Mouse (Mus musculus): ENCODE data around the gene Srrm4. TPM values are rescaled to one million over a fixed set of nuclear protein-coding genes. Genes with fewer than 3 reads are reported as not detected.
A peak's percentile ranks its signal among the peaks of the same experiment; 100 is the strongest.
"Not testable (repeated sequence)": the region's sequence is repeated elsewhere in the genome, so short reads cannot be mapped to it uniquely, and the experiment has no call there.

Srrm4 gene
- polyA plus RNA-seq, 1 experiment from 2014 or later = 19.2 TPM

DNA sequence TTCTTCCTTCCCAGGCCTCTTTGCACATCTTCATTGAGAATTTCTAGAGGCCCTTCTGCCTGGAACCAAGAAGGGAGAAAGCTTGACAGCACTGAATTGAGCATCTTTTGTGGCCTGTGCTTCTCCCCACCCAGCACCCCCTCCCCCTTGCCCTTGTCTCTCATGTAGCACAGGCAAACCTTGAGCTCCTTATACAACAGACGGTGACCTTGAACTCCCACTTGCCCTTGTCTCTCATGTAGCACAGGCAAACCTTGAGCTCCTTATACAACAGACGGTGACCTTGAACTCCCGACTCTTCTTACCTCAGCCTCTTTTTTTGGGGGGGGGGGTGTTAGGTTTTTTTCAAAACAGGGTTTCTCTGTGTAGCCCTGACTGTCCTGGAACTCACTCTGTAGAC, 165.9 kb downstream of the Srrm4 start:
- not testable (repeated sequence) for H3K9me3 ChIP-seq (ENCODE audit: control insufficient read depth, low read length); ATAC-seq (ENCODE audit: low FRiP score); H3K4me2 ChIP-seq (replicated peaks)

GRCm38 (mm10) chr5:116425273-116425672, 166.3 kb downstream of the Srrm4 start:
- H3K9me3 ChIP-seq (ENCODE audit: control insufficient read depth, low read length) = no peaks in the 10 kb centered on the region
- WGBS = 71% methylated on average over 7 of the region's 7 CpGs
- H3K36me3 ChIP-seq (replicated peaks; ENCODE audit: control insufficient read depth, insufficient read depth) = no peaks in the 10 kb centered on the region
- no peak overlapping the region for H3K4me2 ChIP-seq (replicated peaks)
- no peak overlapping the region for H3K4me3 ChIP-seq (replicated peaks; ENCODE audit: low read length)
- no peak for ATAC-seq (ENCODE audit: low FRiP score)
- H3K4me1 ChIP-seq (replicated peaks; ENCODE audit: control insufficient read depth, insufficient read depth, low read length) = peaks cover 6% of the 10 kb centered on the region; the same call in 1 of the 2 replicates
- no peak for DNase-seq (ENCODE audit: low spot score)
- no peak overlapping the region for H3K27ac ChIP-seq
- no peaks in the 10 kb centered on the region for H3K27me3 ChIP-seq (ENCODE audit: control insufficient read depth, insufficient read depth, low read length)
- H3K9ac ChIP-seq = no peak overlapping the region

More for the DNA sequence above, 165.9 kb downstream of the Srrm4 start:
- not testable (repeated sequence) for H3K27ac ChIP-seq; H3K9ac ChIP-seq; H3K4me1 ChIP-seq (replicated peaks; ENCODE audit: control insufficient read depth, insufficient read depth, low read length); H3K36me3 ChIP-seq (replicated peaks; ENCODE audit: control insufficient read depth, insufficient read depth); H3K27me3 ChIP-seq (ENCODE audit: control insufficient read depth, insufficient read depth, low read length); H3K4me3 ChIP-seq (replicated peaks; ENCODE audit: low read length); DNase-seq (ENCODE audit: low spot score)
- WGBS = 78% methylated on average over 3 of the region's 3 CpGs

- ATAC-seq (ENCODE audit: low FRiP score) (no peak), DNase-seq (ENCODE audit: low spot score) (no peak)
- H3K27ac ChIP-seq = no peak overlapping the region
- no peaks in the 10 kb centered on the region for H3K27me3 ChIP-seq (ENCODE audit: control insufficient read depth, insufficient read depth, low read length)
- H3K36me3 ChIP-seq (replicated peaks; ENCODE audit: control insufficient read depth, insufficient read depth) = no peaks in the 10 kb centered on the region
- H3K9ac ChIP-seq = no peak overlapping the region
- peaks cover 12% of the 10 kb centered on the region for H3K4me1 ChIP-seq (replicated peaks; ENCODE audit: control insufficient read depth, insufficient read depth, low read length)
- no peak overlapping the region for H3K4me3 ChIP-seq (replicated peaks; ENCODE audit: low read length)
- H3K4me2 ChIP-seq (replicated peaks) = no peak overlapping the region
- 83% methylated on average over 8 of the region's 8 CpGs for WGBS
- no peaks in the 10 kb centered on the region for H3K9me3 ChIP-seq (ENCODE audit: control insufficient read depth, low read length)
These were observed 167.9 kb downstream of the Srrm4 start for GRCm38 (mm10) chr5:116423746-116424145.

DNA sequence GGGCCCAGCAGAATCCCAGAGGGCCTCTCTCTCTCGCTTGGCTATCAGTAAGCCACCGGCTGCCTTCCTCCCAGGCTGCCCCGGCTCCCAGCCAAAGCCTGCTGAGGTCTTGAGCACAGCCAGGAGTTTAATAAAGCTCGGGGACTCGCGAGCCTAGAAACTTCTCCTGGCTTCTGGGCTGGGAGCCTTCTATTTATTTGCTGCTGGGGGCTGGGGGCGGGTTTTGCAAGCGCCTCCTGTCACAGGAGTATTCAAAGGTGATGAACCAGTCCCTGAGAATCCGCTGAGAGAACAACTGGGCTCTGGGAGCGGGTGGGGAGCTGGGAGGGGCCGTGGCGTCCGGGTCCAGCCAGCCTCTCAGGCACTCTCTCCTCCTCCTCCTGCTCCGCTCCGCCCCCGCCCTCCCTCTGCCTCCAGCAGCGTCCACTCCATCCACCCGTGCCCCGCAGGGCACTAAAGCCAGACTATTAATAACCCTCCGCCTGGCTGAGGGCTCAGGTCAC, 168.9 kb downstream of the Srrm4 start, which contains the start of gene Hspb8:
Hspb8 (minus strand) TSS at position 166 of the 503 bp plus-strand sequence.
- peaks cover 12% of the 10 kb centered on the region for H3K4me1 ChIP-seq (replicated peaks; ENCODE audit: control insufficient read depth, insufficient read depth, low read length)
- H3K27ac ChIP-seq = no peak within 1 kb of the TSS
- 0% methylated on average over 17 of the region's 20 CpGs for WGBS
- peak; percentile 54 for DNase-seq (ENCODE audit: low spot score)
- peak within 1 kb of the TSS; percentile 13; the same call in 1 of the 2 replicates for H3K9ac ChIP-seq
- peak within 1 kb of the TSS; percentile 2; the same call in 1 of the 2 replicates for H3K4me3 ChIP-seq (replicated peaks; ENCODE audit: low read length)
- H3K27me3 ChIP-seq (ENCODE audit: control insufficient read depth, insufficient read depth, low read length) = no peaks in the 10 kb centered on the region
- H3K9me3 ChIP-seq (ENCODE audit: control insufficient read depth, low read length) = no peaks in the 10 kb centered on the region
- H3K36me3 ChIP-seq (replicated peaks; ENCODE audit: control insufficient read depth, insufficient read depth) = no peaks in the 10 kb centered on the region
- H3K4me2 ChIP-seq (replicated peaks) = peak within 1 kb of the TSS; percentile 49
- peak; percentile 57; the same call in 1 of the 2 replicates for ATAC-seq (ENCODE audit: low FRiP score)

DNA sequence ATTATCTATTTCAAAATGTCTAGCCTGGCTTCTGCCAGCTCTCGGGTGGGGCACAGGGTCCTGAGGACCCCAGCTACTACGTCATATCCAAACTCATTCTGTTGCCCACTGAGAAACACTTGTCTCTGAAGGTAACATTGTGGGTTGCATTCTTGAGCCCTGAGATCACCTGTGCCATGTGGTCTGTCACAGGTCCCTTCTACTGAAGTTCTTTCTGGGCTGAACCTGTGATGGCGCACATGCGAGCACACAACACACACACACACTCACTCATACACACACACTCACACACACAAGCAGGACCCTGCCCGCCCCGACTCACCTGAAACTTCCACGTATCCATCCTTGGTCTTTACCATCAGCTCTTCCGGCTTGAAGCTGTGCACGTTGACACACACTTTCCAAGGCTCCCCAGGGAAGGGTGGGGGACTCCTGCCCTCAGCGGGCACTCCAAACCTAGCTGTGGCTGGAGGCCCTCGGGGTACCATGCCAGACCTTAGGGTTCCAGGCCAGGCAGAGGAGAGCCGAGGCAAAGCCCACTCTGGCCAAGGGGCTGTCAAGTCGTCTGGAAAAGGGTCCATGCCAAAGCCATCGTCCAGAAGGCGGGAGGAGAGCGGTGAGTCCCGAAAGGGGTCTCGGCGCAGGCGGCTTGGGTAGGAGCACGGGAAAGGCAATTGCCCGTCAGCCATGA, 169.7 kb downstream of the Srrm4 start:
- peak overlapping the region; percentile 49 for H3K4me2 ChIP-seq (replicated peaks)
- 52% methylated on average over 22 of the region's 22 CpGs for WGBS
- no peaks in the 10 kb centered on the region for H3K27me3 ChIP-seq (ENCODE audit: control insufficient read depth, insufficient read depth, low read length)
- peak overlapping the region; percentile 13; the same call in 1 of the 2 replicates for H3K9ac ChIP-seq
- ATAC-seq (ENCODE audit: low FRiP score) = no peak
- H3K4me1 ChIP-seq (replicated peaks; ENCODE audit: control insufficient read depth, insufficient read depth, low read length) = peaks cover 12% of the 10 kb centered on the region
- no peak for DNase-seq (ENCODE audit: low spot score)
- H3K9me3 ChIP-seq (ENCODE audit: control insufficient read depth, low read length) = no peaks in the 10 kb centered on the region
- no peak overlapping the region for H3K27ac ChIP-seq
- no peaks in the 10 kb centered on the region for H3K36me3 ChIP-seq (replicated peaks; ENCODE audit: control insufficient read depth, insufficient read depth)
- peak overlapping the region; percentile 2; the same call in 1 of the 2 replicates for H3K4me3 ChIP-seq (replicated peaks; ENCODE audit: low read length)

- 0 out of 2 replicates have a peak, but pooled peaks have one; percentile 51 for ATAC-seq (ENCODE audit: low FRiP score)
- H3K4me2 ChIP-seq (replicated peaks) = no peak overlapping the region
- no peaks in the 10 kb centered on the region for H3K36me3 ChIP-seq (replicated peaks; ENCODE audit: control insufficient read depth, insufficient read depth)
- no peaks in the 10 kb centered on the region for H3K9me3 ChIP-seq (ENCODE audit: control insufficient read depth, low read length)
- H3K27ac ChIP-seq = peak overlapping the region; percentile 16; the same call in 1 of the 2 replicates
- H3K27me3 ChIP-seq (ENCODE audit: control insufficient read depth, insufficient read depth, low read length) = no peaks in the 10 kb centered on the region
- no peak for DNase-seq (ENCODE audit: low spot score)
- H3K4me3 ChIP-seq (replicated peaks; ENCODE audit: low read length) = no peak overlapping the region
- 6% methylated on average over 6 of the region's 6 CpGs for WGBS
- no peak overlapping the region; the same call in 1 of the 2 replicates for H3K9ac ChIP-seq
- H3K4me1 ChIP-seq (replicated peaks; ENCODE audit: control insufficient read depth, insufficient read depth, low read length) = peaks cover 17% of the 10 kb centered on the region
These were observed 170.8 kb downstream of the Srrm4 start for GRCm38 (mm10) chr5:116420759-116421225.

- no peak for DNase-seq (ENCODE audit: low spot score)
- no peak overlapping the region for H3K4me3 ChIP-seq (replicated peaks; ENCODE audit: low read length)
- no peak overlapping the region for H3K9ac ChIP-seq
- H3K36me3 ChIP-seq (replicated peaks; ENCODE audit: control insufficient read depth, insufficient read depth) = no peaks in the 10 kb centered on the region
- H3K27ac ChIP-seq = peak overlapping the region; percentile 16; the same call in 1 of the 2 replicates
- 97% methylated on average over 1 of the region's 1 CpGs for WGBS
- ATAC-seq (ENCODE audit: low FRiP score) = no peak
- no peaks in the 10 kb centered on the region for H3K9me3 ChIP-seq (ENCODE audit: control insufficient read depth, low read length)
- H3K27me3 ChIP-seq (ENCODE audit: control insufficient read depth, insufficient read depth, low read length) = no peaks in the 10 kb centered on the region
- H3K4me1 ChIP-seq (replicated peaks; ENCODE audit: control insufficient read depth, insufficient read depth, low read length) = peaks cover 18% of the 10 kb centered on the region
- H3K4me2 ChIP-seq (replicated peaks) = no peak overlapping the region
These were observed 171.4 kb downstream of the Srrm4 start for GRCm38 (mm10) chr5:116420213-116420612.

DNA sequence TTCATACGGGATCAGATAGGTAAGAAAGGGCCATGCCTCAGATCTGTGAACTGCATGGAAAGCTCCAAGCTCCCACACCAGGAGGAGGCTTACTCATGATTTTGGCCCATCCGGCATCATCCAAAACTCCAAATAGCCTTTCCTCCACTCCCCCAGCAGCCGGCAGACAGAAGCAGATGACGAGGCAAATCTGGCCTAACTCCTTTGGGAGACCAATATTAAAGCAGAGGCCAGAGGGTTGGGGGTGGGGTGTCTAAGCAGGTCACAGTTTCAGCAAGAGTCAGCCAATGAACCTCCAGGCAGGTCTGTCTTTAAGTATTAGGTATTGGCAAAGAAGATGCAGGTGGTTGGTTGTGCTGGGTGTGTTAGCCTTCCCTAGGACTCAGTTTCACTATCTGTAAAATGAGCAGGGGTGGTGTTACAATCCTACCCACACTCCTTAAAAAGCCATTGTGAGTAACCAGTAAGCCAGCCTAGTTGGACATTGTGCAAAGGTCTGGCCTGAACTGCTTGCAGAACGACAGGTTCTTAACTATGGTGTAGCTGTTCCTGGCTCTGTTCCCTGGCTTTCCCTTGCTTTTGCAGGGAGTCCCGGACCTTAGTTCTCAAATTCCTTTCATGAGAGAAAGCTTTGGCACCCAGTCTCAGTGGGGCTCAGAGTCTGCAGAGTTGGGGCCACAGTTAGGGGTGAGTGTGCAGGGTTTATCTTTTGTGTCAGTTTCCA, 172.1 kb downstream of the Srrm4 start:
- H3K9me3 ChIP-seq (ENCODE audit: control insufficient read depth, low read length) = no peaks in the 10 kb centered on the region
- H3K36me3 ChIP-seq (replicated peaks; ENCODE audit: control insufficient read depth, insufficient read depth) = no peaks in the 10 kb centered on the region
- H3K4me2 ChIP-seq (replicated peaks) = no peak overlapping the region
- no peak overlapping the region for H3K27ac ChIP-seq
- ATAC-seq (ENCODE audit: low FRiP score) (no peak), DNase-seq (ENCODE audit: low spot score) (no peak)
- no peak overlapping the region for H3K4me3 ChIP-seq (replicated peaks; ENCODE audit: low read length)
- H3K4me1 ChIP-seq (replicated peaks; ENCODE audit: control insufficient read depth, insufficient read depth, low read length) = peaks cover 18% of the 10 kb centered on the region
- H3K9ac ChIP-seq = no peak overlapping the region
- H3K27me3 ChIP-seq (ENCODE audit: control insufficient read depth, insufficient read depth, low read length) = no peaks in the 10 kb centered on the region
- WGBS = 48% methylated on average over 6 of the region's 6 CpGs

GRCm38 (mm10) chr5:116416208-116416607, 175.4 kb downstream of the Srrm4 start:
- DNase-seq (ENCODE audit: low spot score) (no peak), ATAC-seq (ENCODE audit: low FRiP score) (no peak)
- 34% methylated on average over 5 of the region's 5 CpGs for WGBS
- no peak overlapping the region for H3K4me2 ChIP-seq (replicated peaks)
- H3K27ac ChIP-seq = no peak overlapping the region
- no peaks in the 10 kb centered on the region for H3K9me3 ChIP-seq (ENCODE audit: control insufficient read depth, low read length)
- H3K36me3 ChIP-seq (replicated peaks; ENCODE audit: control insufficient read depth, insufficient read depth) = no peaks in the 10 kb centered on the region
- peaks cover 12% of the 10 kb centered on the region for H3K4me1 ChIP-seq (replicated peaks; ENCODE audit: control insufficient read depth, insufficient read depth, low read length)
- H3K4me3 ChIP-seq (replicated peaks; ENCODE audit: low read length) = no peak overlapping the region
- no peak overlapping the region for H3K9ac ChIP-seq
- no peaks in the 10 kb centered on the region for H3K27me3 ChIP-seq (ENCODE audit: control insufficient read depth, insufficient read depth, low read length)

Measured in hindbrain, embryonic 14.5 days (tissue).